Mouse (Mus musculus) right cerebral cortex, adult 18-20 months (tissue): ENCODE results near the gene Ccdc173.

Experiments used
- DNase-seq: peaks from one replicate; pipeline ENCODE4 v3.0.0; 2022; ENCODE audit warnings: mixed read lengths

The Ccdc173 gene

GRCm38 (mm10) chr2:69778836-69779177 lies 10.6 kb downstream of the Ccdc173 start:
- DNase-seq, result no peak

- peak; percentile 29 for DNase-seq
Measured at GRCm38 (mm10) chr2:69777985-69778835, 11.2 kb downstream of the Ccdc173 start.

- DNase-seq, result peak; percentile 34
Measured at GRCm38 (mm10) chr2:69773331-69773730, 16.0 kb downstream of the Ccdc173 start.

GRCm38 (mm10) chr2:69764716-69765115 lies 24.7 kb downstream of the Ccdc173 start:
- no peak for DNase-seq

- no peak for DNase-seq
Measured at GRCm38 (mm10) chr2:69763340-69763739, 26.0 kb downstream of the Ccdc173 start.

- no peak for DNase-seq
Measured at GRCm38 (mm10) chr2:69760980-69761379, 28.4 kb downstream of the Ccdc173 start.

GRCm38 (mm10) chr2:69745091-69745490 lies 44.3 kb downstream of the Ccdc173 start:
- DNase-seq, result no peak

GRCm38 (mm10) chr2:69723519-69723825 lies 65.9 kb downstream of the Ccdc173 start:
- no peak for DNase-seq

GRCm38 (mm10) chr2:69722650-69723518 lies 66.5 kb downstream of the Ccdc173 start:
- DNase-seq, result peak; percentile 96

GRCm38 (mm10) chr2:69722273-69722649 lies 67.1 kb downstream of the Ccdc173 start, which contains the start of gene Ppig:
TSS of gene Ppig (plus strand) at chr2:69722545.
- no peak for DNase-seq

- no peak for DNase-seq
Measured at GRCm38 (mm10) chr2:69719121-69719520, 70.3 kb downstream of the Ccdc173 start.

- no peak for DNase-seq
Measured at GRCm38 (mm10) chr2:69716483-69716882, 72.9 kb downstream of the Ccdc173 start.

GRCm38 (mm10) chr2:69714126-69714525 lies 75.2 kb downstream of the Ccdc173 start:
- DNase-seq, result no peak

- DNase-seq, result no peak
Measured at GRCm38 (mm10) chr2:69713626-69714014, 75.8 kb downstream of the Ccdc173 start.

GRCm38 (mm10) chr2:69712981-69713625 lies 76.3 kb downstream of the Ccdc173 start, which contains the start of gene Fastkd1:
TSS of gene Fastkd1 (minus strand) at chr2:69713516.
- DNase-seq, result peak; percentile 94

GRCm38 (mm10) chr2:69712171-69712570 lies 77.2 kb downstream of the Ccdc173 start:
- peak; percentile 42 for DNase-seq
